Mouse (Mus musculus): ENCODE data around the gene AY358078. TPM values are rescaled to one million over a fixed set of nuclear protein-coding genes. Genes with fewer than 3 reads are reported as not detected.

Gene AY358078
- total RNA-seq, 4 experiments from 2014 or later: not detected

- no peak for DNase-seq (ENCODE audit: low spot score in 2 of 2)
Observed at GRCm38 (mm10) chr14:51871741-51872140, 71.9 kb downstream of the AY358078 start.

Small RNA genes lying within 50 kb of the gene (microRNA-seq; reads per million reads assigned to microRNA genes)
- not detected for gene Gm27375

Other genes with a start within 250 kb of the AY358078 start
- not detected for gene Gm5622, start 247.3 kb upstream of the AY358078 start, total RNA-seq (2022)
- not detected for gene Gm17175, start 226.0 kb upstream of the AY358078 start, total RNA-seq (2022)
- not detected for gene Gm17174, start 207.9 kb upstream of the AY358078 start, total RNA-seq (2022)
- not detected for gene Gm17078, start 188.7 kb upstream of the AY358078 start, total RNA-seq (2022)
- not detected for gene Gm4181, start 164.4 kb upstream of the AY358078 start, total RNA-seq (2022)
- not detected for gene Gm17079, start 104.6 kb upstream of the AY358078 start, total RNA-seq (2022)
- gene Gm5800, start 82.9 kb upstream of the AY358078 start, total RNA-seq (2022): not detected
- gene Ang4, start 26.5 kb upstream of the AY358078 start, total RNA-seq (2022): not detected
- not detected for gene Ear6, start 53.7 kb downstream of the AY358078 start, total RNA-seq (2022)
- gene Mettl17, start 84.8 kb downstream of the AY358078 start, total RNA-seq (2022): 10 to 100 TPM in 3 of 4 experiments, 1 to 10 TPM in 1; 8.6 to 14.7 (median 12.3) TPM
- gene Slc39a2, start 92.8 kb downstream of the AY358078 start, total RNA-seq (2022): under 1 TPM; 0.11 to 0.48 (median 0.33) TPM
- 1,000 to 10,000 TPM; 1,880 to 2,007 (median 1,939) TPM for gene Ndrg2, start 114.1 kb downstream of the AY358078 start, total RNA-seq (2022)
- gene Tppp2, start 118.4 kb downstream of the AY358078 start, total RNA-seq (2022): 1 to 10 TPM in 3 of 4 experiments, under 1 TPM in 1; 0.92 to 1.7 (median 1.7) TPM
- gene Rnase13, start 122.7 kb downstream of the AY358078 start, total RNA-seq (2022): not detected
- gene Arhgef40, start 184.7 kb downstream of the AY358078 start, total RNA-seq (2022): 1 to 10 TPM; 5.7 to 9.4 (median 6.2) TPM
- 1 to 10 TPM in 3 of 4 experiments, under 1 TPM in 1; 0.60 to 1.4 (median 1.2) TPM for gene Tmem253, start 215.6 kb downstream of the AY358078 start, total RNA-seq (2022)
- 10 to 100 TPM in 3 of 4 experiments, 1 to 10 TPM in 1; 9.9 to 14.0 (median 13.0) TPM for gene Zfp219, start 220.7 kb downstream of the AY358078 start, total RNA-seq (2022)
- gene Olfr221, start 242.4 kb downstream of the AY358078 start, total RNA-seq (2022): not detected